Mouse (Mus musculus) NIH3T3 (cell line): ENCODE data around the gene Wdr47.
"Not testable (repeated sequence)": the region's sequence is repeated elsewhere in the genome, so short reads cannot be mapped to it uniquely, and the experiment has no call there.

ENCODE experiments used
- DNase-seq: peaks from one replicate; pipeline ENCODE4 v3.0.0-alpha.2; 2012; ENCODE audit warnings: low read depth

The Wdr47 gene

GRCm38 (mm10) chr3:108639412-108639811, 48.3 kb downstream of the Wdr47 start:
- peak; percentile 28 for DNase-seq

GRCm38 (mm10) chr3:108640998-108641397, 49.9 kb downstream of the Wdr47 start:
- peak; percentile 33 for DNase-seq

- DNase-seq: no peak
Observed at GRCm38 (mm10) chr3:108644856-108645255, 53.8 kb downstream of the Wdr47 start.

- DNase-seq: no peak
Observed at GRCm38 (mm10) chr3:108646036-108646435, 55.0 kb downstream of the Wdr47 start.

- not testable (repeated sequence) for DNase-seq
Observed at GRCm38 (mm10) chr3:108647681-108648080, 56.6 kb downstream of the Wdr47 start.

GRCm38 (mm10) chr3:108652866-108653642, 62.0 kb downstream of the Wdr47 start:
- DNase-seq: peak; percentile 46

GRCm38 (mm10) chr3:108653710-108654379, 62.8 kb downstream of the Wdr47 start, which contains the start of gene Clcc1:
Clcc1 (plus strand) TSS chr3:108653913.
- DNase-seq: peak; percentile 97

GRCm38 (mm10) chr3:108654566-108654965, 63.5 kb downstream of the Wdr47 start:
- DNase-seq: no peak

- DNase-seq: no peak
Observed at GRCm38 (mm10) chr3:108655486-108655885, 64.4 kb downstream of the Wdr47 start.

- DNase-seq: no peak
Observed at GRCm38 (mm10) chr3:108658612-108659011, 67.5 kb downstream of the Wdr47 start.

GRCm38 (mm10) chr3:108660941-108661340, 69.9 kb downstream of the Wdr47 start:
- peak; percentile 19 for DNase-seq

GRCm38 (mm10) chr3:108676616-108677015, 85.5 kb downstream of the Wdr47 start:
- no peak for DNase-seq

GRCm38 (mm10) chr3:108681004-108681403, 89.9 kb downstream of the Wdr47 start:
- DNase-seq: no peak

- not testable (repeated sequence) for DNase-seq
Observed at GRCm38 (mm10) chr3:108683597-108683996, 92.5 kb downstream of the Wdr47 start.

- no peak for DNase-seq
Observed at GRCm38 (mm10) chr3:108685701-108686100, 94.6 kb downstream of the Wdr47 start.

- DNase-seq: no peak
Observed at GRCm38 (mm10) chr3:108689015-108689441, 97.9 kb downstream of the Wdr47 start.

- DNase-seq: no peak
Observed at GRCm38 (mm10) chr3:108689446-108689845, 98.4 kb downstream of the Wdr47 start.

GRCm38 (mm10) chr3:108689979-108690378, 98.9 kb downstream of the Wdr47 start:
- DNase-seq: no peak

- no peak for DNase-seq
Observed at GRCm38 (mm10) chr3:108694321-108694720, 103.2 kb downstream of the Wdr47 start.
